Mouse (Mus musculus) hematopoietic stem cell, adult 5-6 weeks (primary cell): Measurements from ENCODE around the gene Slc26a10. TPM values are rescaled to one million over a fixed set of nuclear protein-coding genes. Genes with fewer than 3 reads are reported as not detected.

Experiments
- ATAC-seq, 2 experiments: fragments of 125-278 bp in 1 of 2; replicated peaks in 1 of 2; 2 replicates each; pipeline ENCODE4 v1.8.0; 2016 to 2017; ENCODE audit warnings: inconsistent platforms in 2 of 2, mild to moderate bottlenecking in 2 of 2, moderate number of reproducible peaks in 2 of 2, low read depth in 1 of 2, moderate TSS enrichment in 1 of 2; ENCODE audit not compliant: low FRiP score in 2 of 2, poor library complexity in 2 of 2, severe bottlenecking in 2 of 2, insufficient read depth in 1 of 2, low TSS enrichment in 1 of 2
- total RNA-seq: library from RNA; stranded (forward); fragments of 172-1452, 232-1000 nt; gene quantifications from 2 replicates; pipeline ENCODE4 v1.2.3, GENCODE M21; 2017

The Slc26a10 gene
- total RNA-seq, 1 experiment from 2014 or later: 0.30 TPM

DNA sequence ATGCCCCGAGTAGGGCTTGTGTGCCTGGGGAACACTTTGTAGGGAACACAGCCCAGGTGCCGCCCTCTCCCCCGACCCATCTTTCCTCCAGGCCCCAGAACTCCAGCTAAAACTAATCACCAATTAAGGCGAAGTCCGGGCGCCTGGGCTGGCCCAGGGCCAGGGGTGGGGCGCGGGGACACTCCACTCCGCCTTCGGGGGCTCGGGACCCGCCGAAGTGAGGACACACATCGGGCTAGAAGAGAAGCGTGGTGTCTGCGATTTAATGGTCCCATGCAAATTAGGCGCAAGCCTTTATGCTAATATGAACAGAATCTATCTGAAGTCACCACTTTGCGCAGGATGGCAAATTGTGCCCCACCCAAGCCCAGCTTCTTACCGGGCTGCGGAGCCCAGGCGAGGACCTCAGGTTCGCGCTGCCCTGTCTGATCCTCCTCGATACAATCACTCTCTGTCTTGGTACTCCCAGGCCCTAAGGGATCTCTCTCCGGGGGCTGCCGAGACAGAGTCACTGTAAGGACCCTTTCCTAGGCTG lies 8.7 kb upstream of the Slc26a10 start:
- peak in 1 of 2 experiments; percentile 26; a peak in 1 of 4 replicates for ATAC-seq

DNA sequence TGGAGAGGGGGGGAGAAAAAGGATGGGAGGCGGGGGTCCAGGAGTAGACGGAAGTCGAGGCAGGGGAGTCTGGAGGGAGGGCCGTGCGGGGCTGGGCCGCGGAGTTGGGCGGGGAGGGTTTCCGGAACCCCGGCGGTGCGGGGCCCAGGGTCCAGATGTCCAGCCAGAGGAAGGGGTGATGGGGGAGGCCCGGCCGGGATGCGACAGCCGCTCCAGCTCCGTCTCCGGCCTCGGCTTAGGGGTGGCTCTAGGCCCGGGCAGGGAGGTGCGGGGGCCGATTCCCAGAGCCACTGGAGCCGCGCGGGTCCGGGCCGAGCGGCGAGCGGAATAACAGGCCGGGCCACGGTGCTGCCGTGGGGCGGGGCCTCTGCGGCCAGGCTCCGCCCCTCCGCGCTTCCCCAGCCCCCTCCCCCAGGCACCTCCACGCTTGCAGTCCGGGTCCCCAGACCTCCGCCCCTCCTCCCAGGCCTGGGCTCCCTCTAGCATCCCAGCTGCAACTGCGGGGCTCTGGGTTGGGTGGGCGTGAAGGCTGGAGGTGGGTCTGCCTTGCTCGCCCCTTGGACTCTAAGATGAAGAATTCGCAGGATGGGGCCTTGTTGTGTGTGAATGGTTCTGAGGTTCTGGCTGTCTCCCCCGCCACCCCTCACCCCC lies 8.1 kb upstream of the Slc26a10 start:
- no peak; a peak in 1 of 4 replicates for ATAC-seq

DNA sequence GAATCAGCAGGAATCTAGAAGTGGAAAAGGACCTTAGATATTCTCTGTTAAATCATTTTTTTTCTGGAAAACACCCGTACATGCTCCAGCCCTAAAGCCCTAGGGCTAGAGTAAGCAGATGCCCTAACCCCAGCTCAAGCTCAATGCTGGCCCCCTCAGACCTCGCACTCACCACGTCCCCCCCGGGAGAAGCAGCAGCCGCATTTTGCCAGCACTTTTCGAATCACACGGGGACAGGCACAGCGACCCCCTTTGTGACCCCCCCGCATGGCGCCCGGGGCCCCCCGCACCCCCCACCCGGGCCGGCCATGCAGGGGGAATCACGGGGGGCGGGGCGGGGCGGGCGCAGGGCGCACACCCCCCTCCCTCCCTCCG lies 7.6 kb upstream of the Slc26a10 start:
- ATAC-seq: no peak

DNA sequence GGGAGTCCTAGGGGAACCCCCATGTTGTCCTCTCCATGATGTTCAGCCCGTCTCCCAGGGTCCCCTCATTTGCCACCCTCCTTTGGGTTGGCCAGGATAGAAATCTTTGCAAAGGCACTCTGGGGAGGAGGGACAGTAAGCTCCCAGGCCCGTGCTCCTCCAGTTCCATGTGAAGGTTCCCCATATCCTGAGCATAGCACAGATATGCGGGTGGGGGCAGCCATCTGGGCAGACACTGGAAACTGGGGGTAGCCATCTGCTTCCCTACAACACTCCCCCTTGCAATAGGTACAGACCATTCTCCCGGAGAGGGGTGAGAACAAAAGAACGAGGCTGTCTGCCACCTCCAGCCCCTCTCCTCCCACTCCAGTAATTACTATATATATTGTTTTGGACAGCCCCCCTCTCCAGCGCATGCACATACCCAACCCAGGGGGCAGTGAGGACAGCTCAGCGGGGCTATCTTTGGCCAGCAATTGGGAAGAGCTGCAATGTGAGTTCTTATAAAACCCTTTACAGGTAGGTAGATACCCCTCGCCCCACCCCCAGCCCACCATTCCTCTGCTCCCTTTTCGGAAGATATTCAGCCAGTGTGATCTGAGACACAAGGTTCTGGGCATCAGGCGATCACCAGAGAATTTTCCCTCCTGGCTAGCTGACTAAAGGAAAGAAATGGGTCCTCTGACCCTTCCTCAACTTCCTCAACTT lies 7.1 kb upstream of the Slc26a10 start:
- no peak for ATAC-seq

DNA sequence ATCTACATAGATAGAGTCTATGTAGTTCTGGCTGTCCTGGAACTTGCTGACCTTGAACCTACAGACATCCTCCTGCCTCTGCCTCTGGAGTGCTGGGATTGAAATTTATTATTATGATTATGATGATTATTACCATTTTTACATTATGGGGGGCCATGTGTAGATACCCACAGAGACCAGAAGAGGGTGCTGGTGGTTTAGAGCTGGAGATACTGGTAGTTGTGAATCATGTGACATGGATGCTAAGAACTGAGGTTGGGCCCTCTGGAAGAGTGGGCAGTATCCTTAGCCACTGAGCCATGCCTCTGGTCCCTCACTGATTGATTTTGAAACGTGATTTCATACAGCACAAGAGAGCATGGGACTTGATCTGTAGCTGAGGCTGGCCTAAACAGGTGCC lies 6.0 kb upstream of the Slc26a10 start:
- ATAC-seq: no peak

DNA sequence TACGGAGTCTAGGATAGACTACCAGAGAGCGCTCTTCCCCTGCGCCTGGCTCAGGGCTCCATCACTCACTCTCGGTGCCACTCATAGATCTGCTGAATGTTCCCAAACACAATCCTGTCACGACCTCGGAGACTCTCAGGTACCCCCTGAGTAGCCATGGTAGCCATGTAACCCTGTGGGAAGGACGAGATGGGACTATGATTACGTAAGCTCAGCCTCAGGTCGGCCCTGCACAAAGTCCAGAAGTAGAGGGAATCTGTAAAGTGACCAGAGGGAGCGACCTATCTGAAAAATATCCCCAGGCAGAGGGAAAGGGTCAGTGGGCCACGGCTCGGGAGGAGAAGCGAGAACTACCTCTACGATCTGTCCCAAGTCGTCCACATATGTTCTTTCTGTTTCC lies 5.1 kb upstream of the Slc26a10 start:
- ATAC-seq: no peak

DNA sequence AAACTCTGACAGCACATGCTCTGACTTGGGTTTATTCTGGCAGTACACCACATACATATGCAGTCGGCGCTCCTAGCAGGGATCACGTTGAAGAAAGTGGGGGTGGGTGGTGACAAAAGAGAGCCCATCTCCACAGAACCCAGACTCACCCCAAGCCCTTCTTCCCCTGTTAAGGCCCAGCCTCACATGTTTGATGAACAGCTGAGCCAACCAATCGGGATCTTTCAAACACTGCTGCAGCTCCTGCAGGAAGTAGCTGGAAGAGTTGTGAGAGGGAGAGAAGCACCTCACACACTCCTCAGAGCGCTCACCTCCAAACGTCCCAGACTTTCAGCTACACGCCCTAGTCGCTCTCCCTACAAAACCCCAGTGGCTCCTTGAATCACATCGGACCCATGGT lies 4.7 kb upstream of the Slc26a10 start:
- ATAC-seq: no peak

DNA sequence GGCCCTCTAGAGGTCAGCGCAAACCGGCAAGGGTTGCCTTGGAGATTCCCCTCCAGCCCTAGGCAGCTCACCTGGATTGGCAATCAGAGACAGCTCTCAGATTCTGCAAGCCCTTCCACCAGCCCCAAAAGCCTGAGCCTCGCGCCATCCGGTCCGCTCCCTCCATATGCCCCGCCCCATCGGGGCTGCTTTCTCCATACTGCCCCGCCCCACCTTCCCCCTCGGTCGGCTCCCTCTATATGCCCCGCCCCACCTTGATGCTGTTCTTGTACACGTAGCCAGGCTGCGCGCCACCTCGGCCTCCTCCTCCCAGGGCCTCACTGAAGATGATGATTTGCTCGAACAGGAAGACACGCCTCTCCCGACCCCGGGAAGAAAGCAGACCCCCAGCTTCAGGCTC lies 3.3 kb upstream of the Slc26a10 start:
- ATAC-seq: no peak

DNA sequence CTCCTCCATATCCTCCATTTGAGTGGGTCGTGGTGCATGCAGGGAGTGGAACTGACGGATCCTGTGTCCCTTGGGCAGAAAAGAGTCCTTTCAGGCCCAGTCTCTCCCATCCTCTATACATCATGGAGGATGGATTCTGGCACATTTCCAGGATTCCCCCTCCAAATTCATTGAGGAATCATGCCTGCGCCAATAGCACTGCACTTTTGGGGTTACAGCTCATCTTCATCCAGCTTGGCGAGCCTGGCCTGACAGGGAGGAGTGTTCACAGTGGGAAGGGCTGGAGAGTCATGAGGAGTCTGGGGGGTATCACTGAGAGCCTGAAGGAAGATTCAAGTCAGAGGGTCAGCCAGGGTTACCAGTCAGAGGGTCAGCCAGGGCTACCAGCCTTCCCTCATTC lies 2.2 kb upstream of the Slc26a10 start:
- ATAC-seq: no peak

DNA sequence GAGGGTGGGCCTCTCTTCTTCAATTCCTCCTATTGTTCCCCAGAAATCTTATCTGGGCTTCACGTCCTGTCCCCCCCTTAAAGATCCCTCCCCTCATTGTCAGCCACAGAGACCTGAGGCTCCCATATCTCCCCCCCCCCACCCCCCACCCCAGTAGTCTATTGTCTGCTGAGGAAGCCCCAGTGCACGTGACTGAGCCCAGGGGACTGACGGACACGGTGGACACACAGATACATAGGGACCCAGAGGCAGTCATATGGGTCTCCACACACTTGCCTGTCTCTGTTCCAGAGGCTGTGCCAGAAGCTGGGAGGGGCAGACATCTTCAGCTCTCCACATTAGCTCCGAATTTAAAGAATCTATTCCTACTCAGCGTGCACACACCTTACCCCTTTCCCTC lies 1.1 kb upstream of the Slc26a10 start:
- no peak for ATAC-seq

DNA sequence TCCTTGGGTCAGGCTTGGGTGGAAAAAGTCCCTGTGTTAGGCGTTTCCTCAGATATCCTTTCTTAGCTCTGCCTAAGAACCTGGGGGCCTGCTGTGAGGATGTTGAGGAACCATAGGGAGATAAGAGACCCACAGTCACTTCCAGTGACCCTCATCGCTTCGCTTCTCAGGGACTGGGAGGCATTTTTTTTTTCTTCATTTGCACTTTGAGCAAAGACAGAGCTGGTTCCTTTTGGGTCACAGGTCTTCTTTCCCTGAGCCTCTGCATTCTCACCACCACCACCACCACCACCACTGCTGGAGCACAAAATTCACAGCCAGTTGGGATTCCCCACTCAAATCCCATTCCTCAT lies 226 bp upstream of the Slc26a10 start:
- no peak for ATAC-seq

DNA sequence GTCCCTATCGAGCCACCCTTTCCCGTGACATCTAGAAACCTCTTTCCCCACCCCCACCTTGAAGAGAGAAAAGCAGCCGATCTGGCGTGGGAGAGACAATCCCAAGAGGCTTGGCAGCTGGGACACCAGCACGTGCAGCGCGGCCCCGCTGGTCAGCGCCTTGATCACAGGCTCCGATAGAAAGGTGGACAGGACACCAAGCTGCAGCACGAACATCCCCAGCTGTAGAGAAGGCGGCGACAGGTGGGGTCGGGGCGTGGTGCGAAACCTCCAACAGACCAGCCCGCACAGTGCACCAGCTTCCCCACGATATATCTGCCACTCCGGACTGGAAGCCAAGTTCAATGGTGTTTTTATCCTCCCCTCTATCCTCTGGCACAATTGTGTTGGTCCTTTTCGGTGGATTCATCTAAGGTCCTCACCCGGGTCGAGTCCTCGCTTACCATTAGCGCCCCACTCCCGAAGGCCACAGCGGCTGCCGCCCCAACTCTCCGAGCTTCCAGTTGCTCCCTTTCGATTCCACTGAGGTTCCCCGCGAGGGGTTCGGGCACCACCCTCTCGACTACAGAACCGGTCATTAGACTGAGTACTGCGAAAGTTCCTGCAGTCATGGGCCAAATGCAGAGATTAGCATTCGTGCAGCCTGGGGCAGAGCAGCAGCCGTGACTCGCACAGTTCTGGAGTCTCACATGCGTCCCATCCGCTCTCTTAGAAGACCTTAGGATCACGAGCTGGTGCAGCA lies 2.0 kb downstream of the Slc26a10 start:
- no peak; a peak in 1 of 4 replicates for ATAC-seq

DNA sequence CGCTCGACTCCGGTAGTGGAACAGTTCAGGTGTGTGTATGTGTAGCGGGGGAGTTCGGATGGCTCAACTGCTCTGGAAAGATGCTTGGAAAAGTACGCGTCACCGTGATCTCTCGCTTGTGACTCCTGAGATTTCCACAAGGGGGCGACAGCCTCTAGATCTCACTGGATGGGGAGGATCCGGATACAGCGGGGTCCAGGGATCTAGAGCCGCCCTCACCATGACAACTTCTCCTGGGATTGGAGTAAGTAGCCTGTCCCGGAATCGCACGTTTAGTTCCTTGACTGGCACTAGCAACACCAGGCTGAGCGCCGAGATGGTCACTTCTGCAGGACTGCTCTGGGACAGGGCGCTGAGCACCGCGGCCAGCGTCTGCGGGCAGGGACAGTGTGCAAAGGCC lies 2.7 kb downstream of the Slc26a10 start:
- peak; percentile 43 to 63; a peak in 2 of 4 replicates for ATAC-seq

DNA sequence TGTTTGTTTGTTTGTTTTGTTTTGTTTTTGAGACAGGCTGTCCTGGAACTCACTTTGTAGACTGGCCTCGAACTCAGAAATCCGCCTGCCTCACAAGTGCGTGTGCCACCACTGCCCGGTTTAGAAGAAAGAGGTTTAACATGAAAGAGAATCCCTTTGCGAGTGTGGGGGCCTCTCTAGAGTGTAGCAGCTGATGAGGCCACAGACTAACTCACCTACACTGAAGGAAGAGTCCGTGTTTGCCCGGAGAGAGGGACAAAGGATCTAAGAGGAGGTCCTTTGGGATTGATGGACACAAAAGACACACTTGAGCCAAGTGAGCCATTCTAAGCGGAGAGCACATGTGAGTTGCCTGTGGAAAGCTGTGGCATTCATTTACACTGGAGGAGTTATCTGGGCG lies 3.2 kb downstream of the Slc26a10 start:
- ATAC-seq: no peak

DNA sequence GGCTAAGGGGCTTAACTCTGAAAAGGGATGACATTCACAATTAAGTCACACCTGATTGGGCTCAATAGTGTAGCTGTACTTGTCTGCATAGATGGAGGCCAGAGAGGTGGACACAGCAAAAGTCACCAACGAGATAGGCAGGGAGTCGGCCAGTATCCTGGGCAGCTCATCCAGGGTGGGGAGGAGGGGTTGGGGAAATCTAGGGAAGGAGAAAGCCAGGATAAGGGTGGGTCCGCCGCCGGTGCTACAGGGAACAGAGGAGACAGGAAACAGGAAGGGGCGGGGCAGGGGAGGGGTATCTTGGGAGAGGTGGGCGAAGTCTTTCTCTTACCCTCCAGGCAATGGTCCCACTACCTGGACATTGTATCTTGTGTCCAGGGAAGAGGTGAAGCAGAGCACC lies 3.7 kb downstream of the Slc26a10 start:
- no peak for ATAC-seq

DNA sequence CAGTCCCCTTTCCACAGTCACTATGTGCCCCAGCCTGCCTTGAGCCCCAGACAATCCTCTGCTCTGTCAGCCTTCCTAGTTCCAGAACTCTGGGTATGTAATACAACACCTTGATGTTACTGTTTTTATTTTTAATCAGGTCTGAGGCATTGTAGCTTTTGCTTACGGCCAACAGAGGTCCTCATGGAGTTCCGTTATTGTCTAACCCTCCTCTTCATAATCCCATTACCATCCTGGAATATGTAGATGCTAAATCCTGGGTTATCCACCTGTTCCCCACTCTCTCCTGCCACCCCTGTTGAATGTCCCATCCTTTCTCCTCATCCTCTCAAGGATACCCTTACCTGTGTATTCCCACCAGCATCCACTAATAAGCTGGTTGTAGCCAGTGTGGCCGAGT lies 4.2 kb downstream of the Slc26a10 start:
- no peak for ATAC-seq

DNA sequence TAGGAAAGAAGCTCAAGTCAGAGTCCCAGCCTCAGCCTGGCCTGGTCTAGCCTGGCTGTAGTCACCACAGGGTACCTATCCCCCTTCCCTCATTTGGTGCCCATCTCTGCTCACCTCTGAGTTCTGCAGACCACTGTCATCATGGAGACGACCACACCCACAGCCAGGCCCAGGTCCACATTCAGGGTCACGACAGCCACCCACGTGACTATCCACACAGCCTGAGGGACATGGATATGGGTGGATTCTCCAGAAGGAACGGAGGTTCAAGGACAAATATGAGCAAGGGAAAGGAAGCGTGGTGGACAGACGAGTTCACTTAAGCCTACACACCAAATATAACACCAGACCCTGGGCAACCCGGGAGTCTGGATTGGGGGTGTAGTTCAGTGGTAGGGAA lies 6.3 kb downstream of the Slc26a10 start:
- ATAC-seq: no peak
